Mouse (Mus musculus): Measurements from ENCODE around the gene Rhebl1. TPM values are rescaled to one million over a fixed set of nuclear protein-coding genes. Genes with fewer than 3 reads are reported as not detected.

The Rhebl1 gene
- total and polyA plus RNA-seq, 3 experiments: 11.1 to 25.1 (median 17.6) TPM

DNA sequence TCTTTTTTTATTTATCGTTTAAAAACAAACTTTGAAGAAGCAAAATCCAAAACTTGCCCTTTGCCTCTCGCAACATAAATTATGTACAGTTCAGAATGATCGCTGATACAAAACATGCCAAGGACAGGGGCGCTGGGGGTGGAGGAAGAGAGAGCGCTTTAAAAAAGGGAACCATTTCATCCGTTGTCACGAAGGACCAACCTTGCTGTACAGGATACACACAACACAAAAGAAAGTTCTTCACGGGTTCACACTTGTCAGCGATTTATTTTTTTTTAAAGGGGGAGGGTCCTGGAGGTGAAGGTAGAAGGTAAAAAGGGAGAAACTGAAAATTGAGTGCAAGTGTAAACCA is 62.7 kb downstream of the Rhebl1 start:
- in situ Hi-C loops (cut with MboI; ENCODE audit: low pct_ligation_motif_present, low pct_unique_long_range_greater_than_20kb, low sequenced_read_pairs): loop anchor here (5.0 kb wide), 1 partner anchor 36 kb away; no protein-coding TSS in a partner anchor
- H3K4me1 ChIP-seq (ENCODE audit: control insufficient read depth in 1 of 2, insufficient read depth in 2 of 2): peaks cover 5 to 28% of the 10 kb centered on the region in 2 experiments; a peak in 3 of 4 replicates

DNA sequence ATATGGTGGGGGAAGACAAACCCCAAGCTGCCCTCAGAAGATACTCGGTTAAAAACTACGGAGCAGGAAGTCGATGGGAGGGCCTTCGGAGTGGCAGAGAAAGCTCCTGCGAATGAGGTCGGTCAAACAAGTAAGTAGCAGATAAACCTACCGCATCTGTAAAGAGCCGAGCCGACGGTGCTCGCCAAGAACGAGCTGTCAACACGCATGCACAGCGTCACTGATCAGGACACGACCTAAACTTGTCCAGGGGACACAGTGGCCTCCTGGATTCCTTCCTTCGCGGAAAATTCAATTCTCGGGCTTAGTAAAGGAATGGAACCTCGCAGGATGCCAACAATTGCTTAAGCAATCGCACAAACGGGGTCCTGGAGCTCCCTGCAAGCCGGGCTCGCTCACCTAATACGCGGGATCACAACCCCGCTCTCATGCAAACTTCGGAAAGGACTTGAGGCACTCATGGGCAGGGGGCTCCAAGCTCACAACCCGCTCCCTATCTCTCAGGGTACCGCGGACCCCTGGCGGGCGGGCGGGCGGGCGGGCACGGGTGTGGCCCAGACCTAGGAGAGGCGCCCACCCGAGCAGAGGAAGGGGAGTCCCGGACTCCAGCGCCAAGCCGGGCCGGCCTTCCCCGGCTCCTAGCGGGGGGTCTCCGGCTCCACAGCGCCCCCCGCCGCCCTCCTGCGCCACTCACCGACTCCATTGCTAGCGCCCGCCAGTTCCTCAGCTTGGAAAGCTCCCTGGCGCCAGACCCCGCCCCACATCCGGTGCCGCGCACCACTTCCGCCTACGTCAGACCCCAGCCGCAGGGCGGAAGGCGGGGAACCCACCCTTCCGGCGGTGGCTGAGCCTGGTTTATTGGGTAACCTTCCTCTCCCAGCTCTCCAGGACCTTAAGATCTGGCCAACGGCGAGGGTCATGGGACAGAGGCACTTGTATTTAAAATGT is 63.3 kb downstream of the Rhebl1 start, which contains the start of gene Prkag1:
Gene Prkag1, minus strand, starts transcription at position 786 of the 948 bp plus-strand sequence.
- H3K4me3 ChIP-seq (replicated peaks in 1 of 3; ENCODE audit: low read depth in 2 of 3, low read length in 2 of 3, poor library complexity in 1 of 3): peak within 1 kb of the TSS; percentile 64 to 94 (median 71)
- peaks cover 33 to 60% of the 10 kb centered on the region in 2 experiments for H3K36me3 ChIP-seq (replicated peaks in 1 of 2; ENCODE audit: control insufficient read depth in 1 of 2, insufficient read depth in 1 of 2, low read length in 1 of 2)
- no peak for TF ChIP-seq CHD1 (IDR thresholded peaks at IDR 0.05; ENCODE audit: low read depth, low read length)
- no peak for TF ChIP-seq MEF2A (IDR thresholded peaks at IDR 0.05; ENCODE audit: borderline replicate concordance, low read depth, low read length)
- no peak for TF ChIP-seq E2F4 (IDR thresholded peaks at IDR 0.05; ENCODE audit: insufficient replicate concordance, low read depth, low read length)
- TF ChIP-seq MAFK (IDR thresholded peaks at IDR 0.05; ENCODE audit: insufficient replicate concordance, low read length): no peak
- TF ChIP-seq IRF4 (IDR thresholded peaks at IDR 0.05; ENCODE audit: low read depth, low read length): no peak
- no peak for TF ChIP-seq MAZ (IDR thresholded peaks at IDR 0.05; ENCODE audit: low read depth, low read length)
- no peak for TF ChIP-seq ZC3H11A (IDR thresholded peaks at IDR 0.05; ENCODE audit: low read depth, low read length)
- no peak for TF ChIP-seq CHD2 (IDR thresholded peaks at IDR 0.05; ENCODE audit: low read length)
- no peak for TF ChIP-seq NELFE (IDR thresholded peaks at IDR 0.05; ENCODE audit: low read depth, low read length)
- no peak for TF ChIP-seq JUN (IDR thresholded peaks at IDR 0.05; ENCODE audit: insufficient read depth, low read depth, low read length)
- TF ChIP-seq RAD21 (IDR thresholded peaks at IDR 0.05; ENCODE audit: low read depth, low read length): no peak
- no peak for TF ChIP-seq USF1 (IDR thresholded peaks at IDR 0.05; ENCODE audit: low read depth, low read length)
- TF ChIP-seq HCFC1 (IDR thresholded peaks at IDR 0.05; ENCODE audit: low read depth, low read length): peak; percentile 87
- peak; percentile 97 for TF ChIP-seq ELF1 (IDR thresholded peaks at IDR 0.05; ENCODE audit: low read depth, low read length)
- peak; percentile 76 for TF ChIP-seq TBP (conservative IDR thresholded peaks at IDR 0.05; ENCODE audit: low read depth, low read length)
- no peak for TF ChIP-seq ZMIZ1 (IDR thresholded peaks at IDR 0.05; ENCODE audit: low read depth, low read length)
- no peak; the same call in none of the 2 replicates for TF ChIP-seq SIN3A (IDR thresholded peaks at IDR 0.05; ENCODE audit: low read length)
- no peak for TF ChIP-seq BHLHE40 (IDR thresholded peaks at IDR 0.05; ENCODE audit: low read depth, low read length)
- TF ChIP-seq USF2 (conservative IDR thresholded peaks at IDR 0.05; ENCODE audit: low read depth, low read length): no peak
- no peak; the same call in 1 of the 2 replicates for TF ChIP-seq NRF1 (IDR thresholded peaks at IDR 0.05; ENCODE audit: low read depth, low read length)
- TF ChIP-seq KAT2A (IDR thresholded peaks at IDR 0.05; ENCODE audit: insufficient replicate concordance, low read length): no peak
- TF ChIP-seq TCF12 (IDR thresholded peaks at IDR 0.05; ENCODE audit: low read depth, low read length): no peak; the same call in none of the 2 replicates
- no peak for TF ChIP-seq ZKSCAN1 (IDR thresholded peaks at IDR 0.05; ENCODE audit: borderline replicate concordance, low read depth, low read length)
- no peak for TF ChIP-seq ETS1 (conservative IDR thresholded peaks at IDR 0.05; ENCODE audit: low read depth, low read length)
- no peak for TF ChIP-seq JUND (conservative IDR thresholded peaks at IDR 0.05; ENCODE audit: low read depth, low read length)
- no peak for TF ChIP-seq MAX (IDR thresholded peaks at IDR 0.05; ENCODE audit: low read length)
- TF ChIP-seq GABPA (IDR thresholded peaks at IDR 0.05; ENCODE audit: insufficient replicate concordance, low read depth, low read length): no peak
- TF ChIP-seq MXI1 (IDR thresholded peaks at IDR 0.05; ENCODE audit: low read depth, low read length): no peak

More for the DNA sequence above, 62.7 kb downstream of the Rhebl1 start:
- TF ChIP-seq POLR2AphosphoS2 (IDR thresholded peaks at IDR 0.05; ENCODE audit: low read depth, low read length): peak; percentile 37; the same call in 1 of the 2 replicates
- no peak for TF ChIP-seq E2F4 (IDR thresholded peaks at IDR 0.05; ENCODE audit: insufficient replicate concordance, low read depth, low read length)
- peak overlapping the region; percentile 96 for H3K4me2 ChIP-seq (ENCODE audit: insufficient read depth, low read depth, poor library complexity, severe bottlenecking)
- no peaks in the 10 kb centered on the region for H3K27me3 ChIP-seq (replicated peaks)
- H3K36me3 ChIP-seq (replicated peaks in 1 of 2; ENCODE audit: control insufficient read depth in 1 of 2, insufficient read depth in 1 of 2, low read length in 1 of 2): peaks cover 38 to 63% of the 10 kb centered on the region in 2 experiments
- dilution Hi-C loops (cut with MboI; ENCODE audit: extremely low pct_ligation_motif_present, extremely low pct_unique_long_range_greater_than_20kb, low sequenced_read_pairs): no loop called here
- no peak for DNase-seq (ENCODE audit: extremely low read depth)
- H3K27ac ChIP-seq (ENCODE audit: insufficient read depth, low read depth): peak overlapping the region; percentile 78
- peak overlapping the region; percentile 71 for H3K9ac ChIP-seq (ENCODE audit: insufficient read depth, low read depth)
- peaks cover 8% of the 10 kb centered on the region; the same call in 1 of the 2 replicates for H3K79me2 ChIP-seq (replicated peaks; ENCODE audit: control insufficient read depth, extremely low read depth, insufficient read depth, poor library complexity, severe bottlenecking)
- H3K4me3 ChIP-seq (replicated peaks in 1 of 3; ENCODE audit: low read depth in 2 of 3, low read length in 2 of 3, poor library complexity in 1 of 3): peak overlapping the region; percentile 60 to 71 (median 64)
- no peaks in the 10 kb centered on the region for H3K9me3 ChIP-seq (replicated peaks; ENCODE audit: low read length)

More for the DNA sequence above, 63.3 kb downstream of the Rhebl1 start, which contains the start of gene Prkag1:
- H3K4me2 ChIP-seq (ENCODE audit: insufficient read depth, low read depth, poor library complexity, severe bottlenecking): peak within 1 kb of the TSS; percentile 96
- in situ Hi-C loops (cut with MboI; ENCODE audit: low pct_ligation_motif_present, low pct_unique_long_range_greater_than_20kb, low sequenced_read_pairs) (loop anchor here (5.0 kb wide), 1 partner anchor 36 kb away; no protein-coding TSS in a partner anchor), dilution Hi-C loops (cut with MboI; ENCODE audit: extremely low pct_ligation_motif_present, extremely low pct_unique_long_range_greater_than_20kb, low sequenced_read_pairs) (no loop called here)
- peaks cover 8% of the 10 kb centered on the region; the same call in 1 of the 2 replicates for H3K79me2 ChIP-seq (replicated peaks; ENCODE audit: control insufficient read depth, extremely low read depth, insufficient read depth, poor library complexity, severe bottlenecking)
- peaks cover 5 to 28% of the 10 kb centered on the region in 2 experiments; a peak in 3 of 4 replicates for H3K4me1 ChIP-seq (ENCODE audit: control insufficient read depth in 1 of 2, insufficient read depth in 2 of 2)
- peak; percentile 97 for DNase-seq (ENCODE audit: extremely low read depth)
- H3K27ac ChIP-seq (ENCODE audit: insufficient read depth, low read depth): peak within 1 kb of the TSS; percentile 78
- no peaks in the 10 kb centered on the region for H3K27me3 ChIP-seq (replicated peaks)
- peak within 1 kb of the TSS; percentile 81 for H3K9ac ChIP-seq (ENCODE audit: insufficient read depth, low read depth)
- H3K9me3 ChIP-seq (replicated peaks; ENCODE audit: low read length): no peaks in the 10 kb centered on the region
